Mouse (Mus musculus) skeletal muscle tissue, adult 2 months (tissue): ENCODE data around the gene Vps37d.

Experiments
- DNase-seq: peaks from one replicate; pipeline ENCODE4 v3.0.0-alpha.2; 2012; ENCODE audit warnings: low read depth, low spot score

The Vps37d gene

DNA sequence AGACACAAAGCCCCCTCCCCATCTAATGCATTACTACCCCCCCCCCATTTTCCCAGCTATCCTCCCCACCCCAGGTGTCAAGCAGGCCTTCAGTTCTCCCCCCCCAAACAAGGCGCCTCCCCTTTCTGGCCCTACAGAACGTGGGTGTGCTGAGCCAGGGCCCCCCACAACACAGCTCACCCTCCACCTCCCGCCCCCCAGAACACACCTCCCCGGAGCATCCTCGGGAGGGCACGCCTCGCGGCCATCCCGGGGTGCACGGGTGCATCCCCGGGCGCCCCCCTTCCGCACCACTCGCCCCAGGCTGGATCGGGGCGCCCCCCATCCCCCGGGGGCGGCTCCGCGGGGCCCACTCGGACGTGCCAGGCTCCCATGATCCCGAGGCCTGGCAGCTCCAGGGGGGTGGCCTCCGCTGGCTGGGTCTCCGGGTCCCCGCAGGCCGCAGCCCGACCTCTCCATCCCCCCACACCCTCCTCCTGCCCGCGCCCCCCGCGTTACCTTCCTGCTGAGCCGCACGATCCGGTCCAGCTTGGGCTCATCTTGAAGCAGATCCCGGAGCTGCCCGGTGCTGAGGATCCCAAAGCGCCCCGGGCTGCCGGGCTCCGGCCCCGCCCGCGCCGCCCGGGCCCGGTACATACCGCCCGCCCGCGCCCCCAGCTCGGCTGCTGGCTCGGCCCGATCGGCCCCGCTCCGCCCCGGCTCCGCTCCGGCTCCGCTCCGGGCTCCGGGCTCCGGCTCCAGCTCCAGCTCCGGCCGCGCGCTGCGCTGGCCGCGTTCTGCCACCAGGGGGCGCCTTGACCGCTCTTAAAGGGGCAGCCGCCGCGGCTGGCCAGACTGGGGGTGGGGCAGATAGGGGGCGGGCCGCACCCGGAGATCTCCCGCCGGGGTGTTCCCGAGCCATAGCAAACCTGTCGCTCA, at the start of gene Vps37d:
TSS of gene Vps37d (minus strand) at position 703 of the 918 bp plus-strand sequence.
- DNase-seq, result peak; percentile 78

DNA sequence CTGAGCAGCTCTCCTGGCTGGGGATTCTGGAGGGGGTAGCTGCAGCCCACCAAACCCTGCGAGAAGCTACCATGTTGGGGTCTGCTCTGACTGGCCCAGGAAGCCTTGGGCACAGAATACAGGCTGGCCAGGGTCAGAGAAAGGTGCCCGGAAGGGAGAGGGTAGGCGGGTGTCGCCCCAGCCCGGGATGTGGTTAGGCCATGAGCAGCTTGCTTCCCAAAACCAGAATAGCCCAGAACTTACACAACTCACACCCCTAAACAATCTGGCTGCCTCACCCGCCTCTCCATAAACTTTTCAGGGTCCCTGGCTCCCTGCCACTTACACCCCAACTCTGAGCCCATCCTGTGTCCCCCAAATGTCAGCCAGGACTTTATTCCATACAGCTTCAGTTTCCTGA, 49.6 kb upstream of the Vps37d start:
- no peak for DNase-seq

DNA sequence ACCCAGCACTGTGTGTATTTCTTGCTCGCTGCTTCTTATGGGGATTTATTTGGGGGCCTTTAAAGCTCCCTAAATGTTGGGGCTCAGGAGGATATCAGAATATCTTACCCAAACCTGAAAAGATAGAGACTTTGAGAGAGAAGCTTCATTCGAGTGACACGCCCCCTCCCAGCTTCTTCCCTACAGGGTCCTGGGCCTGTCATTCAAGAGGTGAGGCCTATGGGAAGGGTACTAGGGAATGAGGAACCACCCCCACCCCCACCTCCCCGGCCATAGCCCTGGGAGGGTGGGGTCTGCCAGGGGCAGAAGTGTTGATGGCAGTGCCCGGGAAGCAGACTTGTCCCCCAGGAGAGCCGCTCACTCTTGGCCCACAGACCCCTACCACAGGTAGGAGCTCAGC, 48.1 kb upstream of the Vps37d start:
- DNase-seq, result no peak

DNA sequence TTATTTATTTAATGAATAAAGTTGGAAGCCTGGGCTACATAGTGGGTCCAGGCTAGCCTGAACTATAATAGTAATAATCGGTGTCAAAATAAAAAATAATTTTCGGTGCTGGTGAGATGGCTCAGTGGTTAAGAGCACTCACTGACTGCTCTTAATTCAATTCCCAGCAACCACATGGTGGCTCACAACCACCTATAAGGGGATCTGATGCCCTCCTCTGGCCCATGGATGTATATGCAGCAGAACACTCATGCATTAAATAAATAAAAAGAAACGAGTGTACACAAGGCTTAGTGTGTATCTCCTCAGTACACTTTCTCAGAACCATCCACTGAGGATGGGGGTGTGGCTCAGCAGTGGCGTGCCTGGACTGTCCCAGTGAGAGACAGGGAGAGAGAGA, 42.7 kb upstream of the Vps37d start:
- DNase-seq, result no peak

DNA sequence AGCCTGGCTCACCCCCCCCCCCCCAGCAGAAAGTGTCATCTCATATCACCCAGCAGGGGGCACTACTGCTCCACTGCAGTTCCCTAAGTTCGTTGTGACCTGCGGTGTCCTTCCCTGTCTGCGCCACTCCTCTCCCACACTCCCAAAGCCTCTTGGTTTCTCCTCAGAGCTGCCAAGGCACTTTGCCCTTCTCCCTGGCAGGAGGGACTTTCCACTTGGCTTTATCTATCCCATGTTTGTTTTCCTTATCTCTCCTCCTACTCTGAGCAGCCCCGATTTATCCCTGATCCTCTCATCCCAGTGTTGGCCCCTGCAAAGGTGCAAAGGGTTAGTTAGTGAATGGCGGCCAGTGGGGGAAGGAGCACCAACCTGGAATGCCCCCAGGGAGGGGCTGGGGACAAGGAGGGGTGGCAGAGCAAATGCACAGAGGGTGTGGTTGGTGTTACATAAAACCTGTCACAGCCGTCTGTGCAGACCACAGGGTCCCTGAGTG, 40.6 kb upstream of the Vps37d start:
- DNase-seq, result peak; percentile 76

DNA sequence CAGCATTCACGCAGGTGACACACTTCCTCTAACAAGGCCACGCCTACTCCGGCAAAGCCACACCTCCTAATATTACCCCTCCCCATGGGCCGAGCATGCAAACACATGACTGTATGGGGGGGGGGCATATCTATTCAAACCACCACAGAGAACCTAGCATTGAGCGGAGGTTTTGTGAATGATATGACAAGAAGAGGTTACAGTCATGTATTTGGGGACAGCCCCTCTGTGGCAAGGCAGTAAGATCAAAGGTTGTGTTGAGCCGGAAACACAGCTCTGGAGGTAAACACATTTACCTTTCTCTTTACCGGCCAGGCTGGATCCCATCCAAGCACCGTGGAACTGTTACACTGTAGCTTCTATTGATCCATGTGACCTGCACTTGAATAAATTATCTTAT, 37.2 kb upstream of the Vps37d start:
- DNase-seq, result no peak

DNA sequence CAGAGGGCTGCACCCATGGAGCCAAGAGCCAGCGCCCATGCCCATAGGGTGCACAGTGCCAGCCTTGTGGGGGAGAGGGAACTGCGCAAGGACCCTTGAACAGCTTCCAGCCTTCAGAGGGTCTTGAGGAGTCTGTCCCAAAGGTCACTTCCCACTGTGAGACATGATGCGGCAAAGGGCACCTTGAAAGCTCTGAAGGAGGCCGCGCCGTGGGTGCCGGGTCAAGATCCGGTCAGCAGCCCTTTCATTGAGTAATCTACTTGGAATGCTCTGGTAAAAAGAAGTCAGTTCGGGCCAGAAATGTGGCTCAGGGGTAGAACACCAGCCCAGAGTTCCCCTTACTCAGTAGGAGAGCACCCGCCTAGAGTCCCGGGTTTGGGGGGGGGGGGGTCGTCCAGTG, 35.7 kb upstream of the Vps37d start:
- no peak for DNase-seq

DNA sequence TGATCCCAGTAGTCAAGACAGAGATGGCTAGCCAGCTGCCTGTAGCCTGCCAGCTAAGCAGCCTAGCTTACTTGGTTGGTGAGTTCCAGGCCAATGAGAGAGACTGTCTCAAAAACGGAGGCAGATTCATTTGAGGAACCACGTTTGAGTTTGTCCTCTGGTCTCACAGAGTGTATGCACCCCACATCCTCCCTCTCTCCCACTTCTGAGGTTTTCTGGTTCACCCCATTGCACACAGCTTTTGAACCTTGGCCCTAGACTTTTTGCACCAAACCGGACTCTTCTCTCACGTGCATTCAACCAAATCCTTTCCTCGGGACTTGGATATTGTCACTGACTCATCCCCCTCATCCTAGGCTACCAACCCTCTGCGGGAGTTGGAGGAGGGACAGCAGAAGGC, 31.9 kb upstream of the Vps37d start:
- no peak for DNase-seq

DNA sequence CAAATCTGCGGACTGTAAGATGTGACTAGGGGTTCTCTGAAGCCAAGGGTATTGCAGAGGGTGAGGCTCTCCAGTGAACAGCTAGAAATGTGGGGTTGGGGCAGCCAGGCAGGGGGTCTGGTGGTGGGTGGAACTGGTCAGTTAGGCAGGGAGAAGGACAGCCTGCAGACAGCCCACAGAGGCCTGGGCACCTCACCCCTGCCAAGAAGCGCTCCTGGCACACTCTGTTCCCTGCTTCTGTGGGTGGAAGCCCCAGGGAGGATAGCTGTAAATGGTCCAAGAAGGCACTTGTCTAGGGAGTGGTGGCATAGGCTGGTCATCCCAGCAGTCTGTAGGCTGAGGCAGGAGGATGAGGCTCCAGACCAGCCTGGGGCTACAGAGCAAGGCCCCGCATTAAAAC, 31.4 kb upstream of the Vps37d start:
- DNase-seq, result peak; percentile 53

DNA sequence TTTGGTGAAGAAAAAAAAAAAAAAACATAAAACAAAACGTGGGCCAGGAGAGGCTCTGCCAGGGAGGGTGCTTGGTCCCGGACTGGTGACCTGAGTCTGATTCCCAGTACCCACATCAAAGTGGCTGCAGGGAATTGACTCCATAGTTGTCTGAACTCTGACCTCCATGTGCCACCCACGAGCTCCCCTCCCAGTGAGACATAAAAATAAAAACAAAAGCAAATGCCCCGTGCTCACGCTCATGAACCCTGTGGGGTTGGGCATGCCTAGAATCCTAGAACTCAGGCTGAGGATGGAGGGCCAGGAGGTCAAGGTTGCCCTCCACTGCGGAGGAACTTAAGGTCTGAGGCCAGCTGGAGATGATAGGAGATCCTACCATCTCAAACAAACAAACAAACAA, 31.0 kb upstream of the Vps37d start:
- DNase-seq, result no peak

DNA sequence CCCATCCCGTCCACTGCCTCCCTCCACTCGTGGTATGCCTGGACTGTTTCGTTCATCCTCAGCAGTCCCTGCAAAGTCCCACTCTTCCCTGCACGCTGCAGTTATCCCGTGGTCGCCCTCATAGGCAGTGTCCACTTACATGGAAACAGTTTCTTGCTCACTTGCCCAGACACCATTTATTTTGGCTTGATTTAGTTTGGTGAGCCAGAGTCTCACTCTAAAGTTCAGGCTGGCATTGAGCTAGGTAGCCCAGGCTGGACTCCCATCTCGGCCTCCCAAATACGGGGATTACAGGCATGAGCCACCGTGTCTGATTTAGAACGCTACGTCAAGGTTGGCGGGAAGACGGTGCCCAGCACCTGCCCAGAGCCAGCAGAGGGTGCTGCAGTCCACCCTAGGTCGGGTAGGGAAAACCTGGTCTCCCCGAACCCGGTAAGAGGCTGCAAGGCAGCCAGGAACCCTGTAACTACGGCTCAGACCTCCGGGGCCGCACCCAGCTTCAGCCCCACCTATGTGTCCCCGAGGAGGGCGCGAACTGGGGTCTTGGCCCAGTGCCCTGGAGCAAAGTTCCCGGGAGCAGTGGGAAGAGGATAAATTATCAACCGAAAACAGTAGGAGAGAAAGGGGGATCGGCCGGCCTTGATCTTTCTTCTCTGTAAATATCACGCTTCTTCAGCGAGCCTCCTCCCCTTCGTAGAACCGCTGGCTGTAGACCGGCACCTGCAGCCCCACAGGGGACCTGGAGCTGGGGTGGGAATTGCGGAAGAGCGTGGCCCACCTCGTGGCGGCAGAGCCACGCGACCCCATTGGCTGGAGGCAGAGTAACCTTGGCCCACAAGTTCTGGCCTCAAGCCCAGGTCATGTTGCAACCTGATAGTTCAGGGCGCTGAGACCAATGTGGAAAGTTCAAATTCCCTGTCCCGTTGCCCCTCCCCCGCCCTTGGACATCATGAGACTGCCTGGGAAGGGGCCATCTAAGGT, 29.7 kb upstream of the Vps37d start:
- DNase-seq, result peak; percentile 97

DNA sequence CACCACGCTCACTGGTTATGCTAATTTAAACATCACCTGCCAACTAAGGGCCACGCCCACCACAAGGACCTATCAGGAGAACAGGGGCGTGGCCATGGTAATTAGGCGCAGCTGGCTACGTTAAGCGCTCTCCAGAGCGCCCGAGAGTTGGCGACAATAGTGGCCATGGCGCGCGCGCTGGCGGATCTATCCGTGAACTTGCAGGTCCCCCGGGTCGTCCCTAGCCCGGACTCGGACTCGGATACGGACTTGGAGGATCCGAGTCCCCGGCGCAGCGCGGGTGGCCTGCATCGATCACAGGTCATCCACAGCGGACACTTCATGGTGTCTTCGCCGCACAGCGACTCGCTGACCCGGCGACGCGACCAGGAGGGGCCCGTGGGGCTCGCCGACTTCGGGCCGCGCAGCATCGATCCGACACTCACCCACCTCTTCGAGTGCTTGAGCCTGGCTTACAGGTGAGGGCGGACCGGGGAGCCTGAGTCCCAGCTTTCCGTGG, 28.7 kb upstream of the Vps37d start:
- peak; percentile 92 for DNase-seq

DNA sequence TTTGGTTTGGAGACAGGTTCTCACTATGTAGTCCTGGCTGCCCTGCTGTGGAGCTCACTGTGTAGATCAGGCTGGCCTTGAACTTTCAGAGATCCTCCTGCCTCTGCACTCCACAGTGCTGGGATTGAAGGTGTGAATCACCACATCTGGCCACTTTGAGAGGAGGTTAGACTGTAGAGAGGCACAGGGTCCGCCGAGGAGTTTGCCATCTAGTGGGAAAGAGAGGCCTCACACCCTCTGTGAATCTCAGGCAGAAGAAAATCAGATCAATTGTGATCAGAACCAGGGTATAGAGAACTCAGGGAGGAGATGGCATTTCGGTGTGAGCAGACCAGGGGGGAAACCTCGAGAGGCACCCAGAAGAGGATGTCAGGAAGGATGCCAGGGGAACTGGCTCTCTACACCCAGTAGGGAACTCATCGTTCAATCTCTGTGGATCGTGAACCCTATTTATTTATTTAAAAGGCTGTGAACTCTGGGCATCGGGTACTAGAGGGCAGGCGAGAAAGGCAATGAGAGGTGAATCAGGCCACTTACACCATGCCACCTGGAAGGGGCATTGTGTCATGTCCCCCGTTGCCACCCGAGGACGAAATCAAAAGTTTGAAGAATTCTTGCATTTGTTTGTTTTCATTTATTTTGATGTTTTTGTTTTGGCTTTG, 26.1 kb upstream of the Vps37d start:
- DNase-seq, result no peak

DNA sequence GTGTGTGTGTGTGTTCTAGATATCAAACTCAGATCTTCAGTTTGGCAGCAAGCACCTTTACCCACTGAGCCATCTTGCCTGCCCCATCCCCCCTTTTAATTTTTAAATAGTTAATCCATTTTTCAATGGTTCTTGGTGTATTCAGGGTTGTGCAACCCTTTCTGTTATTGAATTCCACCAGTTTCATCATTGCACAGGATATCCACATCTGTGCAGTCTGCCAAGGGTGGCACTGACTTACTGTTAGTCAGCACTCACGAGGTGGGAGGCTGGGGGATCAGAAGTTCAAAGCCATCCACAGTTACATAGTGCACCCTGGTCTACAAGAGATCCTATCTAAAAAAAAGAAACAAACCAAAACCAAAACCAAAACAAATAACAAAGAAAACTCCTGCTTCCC, 22.9 kb upstream of the Vps37d start:
- DNase-seq, result no peak

DNA sequence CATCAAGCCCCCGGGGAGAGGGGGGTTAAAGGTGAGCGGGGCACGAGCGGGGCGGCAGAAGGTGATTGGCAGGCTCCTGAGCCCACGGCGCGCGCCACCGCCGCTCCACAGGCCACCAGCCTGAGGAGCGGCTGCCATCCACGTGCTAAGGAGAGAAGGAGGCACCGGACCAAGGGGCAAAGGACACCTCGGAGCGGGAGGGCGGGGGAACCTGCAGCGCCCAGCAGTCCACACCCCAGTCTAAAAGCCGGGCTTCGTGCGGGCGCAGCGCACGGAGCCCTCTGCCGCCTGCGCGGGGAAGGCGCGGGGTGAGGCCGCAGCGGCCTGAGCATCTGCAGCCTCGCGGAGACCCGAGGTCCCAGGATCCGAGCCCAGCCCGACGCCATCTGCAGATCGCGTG, 11.6 kb upstream of the Vps37d start, which contains the start of gene Mlxipl:
TSS of gene Mlxipl (plus strand) at position 238 of the 400 bp plus-strand sequence.
- no peak for DNase-seq

DNA sequence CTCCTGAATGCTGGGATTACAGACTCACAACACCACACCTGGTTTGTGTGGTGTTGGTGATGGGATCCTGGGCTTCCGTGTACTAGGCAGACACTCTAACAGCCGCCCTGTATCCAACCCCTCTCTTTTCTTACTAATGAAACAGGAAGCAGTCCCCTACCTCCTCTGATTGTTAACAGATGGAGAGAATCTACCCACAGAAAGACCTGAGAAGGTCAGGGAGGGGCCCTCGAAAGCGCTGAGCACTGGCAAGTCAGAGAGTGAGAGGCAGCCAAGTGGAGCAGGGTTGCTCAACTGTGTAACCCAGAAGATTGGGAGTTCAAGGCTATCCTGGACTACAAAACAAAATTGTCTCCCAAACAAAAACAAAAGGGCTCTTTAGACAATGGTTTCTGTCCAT, 8.8 kb upstream of the Vps37d start:
- no peak for DNase-seq

DNA sequence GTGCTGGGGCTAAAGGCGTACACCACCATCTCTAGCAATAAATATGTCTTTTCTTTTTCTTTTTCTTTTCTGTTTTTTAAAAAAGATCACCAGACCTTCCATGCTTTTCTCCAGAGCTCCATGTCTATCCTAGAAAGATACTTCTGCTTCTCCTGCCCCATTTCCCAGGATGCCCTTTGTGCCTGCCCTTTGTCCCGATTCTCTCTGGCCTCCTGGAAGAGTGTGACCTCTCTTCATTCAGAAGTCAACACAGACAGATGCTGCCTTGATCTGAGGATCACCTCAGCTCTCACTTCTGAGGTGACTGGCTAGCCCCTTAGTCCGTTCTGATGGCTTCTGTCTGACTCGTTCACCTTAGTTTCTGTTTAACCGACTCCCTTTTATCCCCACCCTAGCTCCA, 2.5 kb upstream of the Vps37d start:
- DNase-seq, result no peak

DNA sequence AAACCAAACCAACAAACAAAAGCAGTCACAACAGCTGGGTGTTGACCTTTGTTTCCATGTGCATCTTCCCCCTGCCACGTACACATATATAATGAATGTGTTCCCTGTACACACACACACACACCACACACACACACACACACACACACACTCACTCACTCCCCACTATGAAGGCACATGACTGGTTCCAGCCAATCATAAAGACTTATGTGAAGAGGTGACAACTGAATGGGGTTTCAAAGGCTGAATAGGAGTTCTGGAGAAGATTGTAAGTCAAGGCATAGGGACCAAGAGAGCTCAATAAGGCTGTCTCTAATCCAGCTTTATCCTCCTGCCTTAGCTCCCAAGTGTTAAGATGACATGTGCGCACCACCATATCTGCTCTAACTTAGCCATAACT, 1.5 kb upstream of the Vps37d start:
- DNase-seq, result no peak

DNA sequence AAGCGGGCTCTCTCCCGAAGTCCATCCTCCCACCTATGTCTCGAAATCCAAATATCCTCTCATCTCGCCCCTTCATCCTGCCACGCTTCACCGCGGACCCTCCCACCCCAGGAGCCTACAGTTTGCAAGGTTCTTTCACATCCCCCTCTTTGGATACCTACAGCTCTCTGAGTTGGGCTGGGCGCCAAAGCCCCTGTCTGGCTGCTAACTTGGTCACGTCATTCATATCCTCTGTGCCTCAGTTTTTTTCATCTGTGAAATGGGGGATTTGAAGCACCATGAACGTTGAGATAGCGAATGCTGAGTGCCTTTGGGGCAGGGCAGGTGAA, 380 bp upstream of the Vps37d start:
- no peak for DNase-seq

DNA sequence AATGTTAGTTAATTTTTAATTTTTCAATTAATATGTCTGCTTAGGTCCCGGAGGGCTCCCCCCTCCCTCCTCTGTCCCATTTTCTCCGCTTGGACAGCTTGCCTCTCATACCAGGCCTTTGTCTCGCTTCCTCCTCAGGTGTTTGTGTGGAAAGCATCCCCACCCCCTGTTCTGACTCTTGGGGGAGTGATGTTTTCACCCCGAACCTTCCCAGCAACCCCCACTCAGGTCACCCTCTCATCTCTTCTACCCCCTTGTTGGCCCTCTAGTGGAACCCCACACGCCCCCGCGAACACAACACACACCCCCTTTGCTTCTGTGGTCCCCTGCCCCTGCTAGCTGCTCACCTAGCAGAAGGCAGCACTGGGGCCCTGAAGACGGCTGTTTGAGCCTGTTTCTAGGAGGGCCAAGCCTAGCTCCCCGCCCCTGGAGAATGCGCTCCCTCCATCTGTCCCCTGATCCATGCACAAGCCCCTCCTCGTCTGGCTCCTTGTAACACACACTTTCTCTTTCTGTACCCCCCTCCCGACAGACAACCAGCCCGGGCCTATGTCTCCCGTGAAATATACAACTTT, 1.0 kb downstream of the Vps37d start:
- DNase-seq, result no peak

DNA sequence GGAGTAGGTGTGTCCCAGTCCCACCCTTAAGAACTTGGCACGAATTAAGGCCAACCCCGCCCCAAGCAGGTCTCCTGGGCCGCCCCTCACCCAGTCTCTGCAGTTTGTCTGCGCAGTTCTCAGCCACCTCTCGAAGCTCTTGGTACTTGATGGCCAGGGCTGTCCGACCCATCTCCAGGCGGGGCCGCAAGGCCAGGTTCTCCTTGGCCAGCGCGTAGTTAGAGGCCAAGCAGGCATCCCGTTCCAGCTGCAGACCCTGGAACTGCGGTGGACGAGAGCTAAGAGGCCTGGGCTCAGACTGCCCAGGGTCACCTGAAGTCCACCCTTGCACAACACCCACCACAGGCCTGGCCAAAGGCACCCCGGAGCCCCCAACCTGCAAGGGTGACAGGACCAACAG, 1.7 kb downstream of the Vps37d start:
- no peak for DNase-seq
